Mouse (Mus musculus): ENCODE measurements at regions not wholly inside any gene's neighbourhood (a gene's known extent, or its start where the extent isn't known, plus 50 kb on each side); places are given as distances from the start of the nearest gene placed in this dataset.

DNA sequence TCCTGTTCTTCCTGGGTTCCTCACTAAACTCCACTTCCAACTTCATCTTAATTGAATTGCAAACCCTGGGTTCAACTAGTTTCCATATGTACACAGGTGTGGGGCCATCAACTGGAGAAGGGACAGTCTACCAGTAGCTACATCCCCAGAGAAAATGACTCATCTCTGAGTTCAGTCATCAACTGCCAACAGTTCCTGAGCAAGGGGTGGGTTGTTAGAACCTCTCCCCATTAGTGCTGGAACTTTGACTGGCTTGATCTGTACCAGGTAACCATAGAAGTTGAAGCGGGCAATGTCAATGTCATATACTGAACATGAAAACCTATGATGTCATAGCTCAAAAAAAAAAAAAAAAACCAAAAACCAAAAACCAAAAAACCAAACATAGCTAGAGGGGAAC is 69.8 kb downstream of the Gm21750 start:
- Histone ChIP-seq H3K27me3 (ENCODE audit: control insufficient read depth, insufficient read depth, low read depth, low read length) (no peaks in the 10 kb centered on the region), H3K27ac (ENCODE audit: low read length) (no peak overlapping the region), H3K36me3 (ENCODE audit: control insufficient read depth, insufficient read depth, low read length) (no peaks in the 10 kb centered on the region), H3K9ac (ENCODE audit: low read depth, low read length) (no peak overlapping the region), H3K9me3 (replicated peaks; ENCODE audit: control insufficient read depth, low read length, poor library complexity, severe bottlenecking) (no peaks in the 10 kb centered on the region), H3K4me2 (ENCODE audit: low read length) (no peak overlapping the region), H3K4me1 (ENCODE audit: control insufficient read depth, insufficient read depth, low read length) (no peaks in the 10 kb centered on the region), H3K4me3 (ENCODE audit: low read depth, low read length) (no peak overlapping the region)
- ATAC-seq, result no peak
- WGBS, result 94% methylated on average over 1 of the region's 1 CpGs

DNA sequence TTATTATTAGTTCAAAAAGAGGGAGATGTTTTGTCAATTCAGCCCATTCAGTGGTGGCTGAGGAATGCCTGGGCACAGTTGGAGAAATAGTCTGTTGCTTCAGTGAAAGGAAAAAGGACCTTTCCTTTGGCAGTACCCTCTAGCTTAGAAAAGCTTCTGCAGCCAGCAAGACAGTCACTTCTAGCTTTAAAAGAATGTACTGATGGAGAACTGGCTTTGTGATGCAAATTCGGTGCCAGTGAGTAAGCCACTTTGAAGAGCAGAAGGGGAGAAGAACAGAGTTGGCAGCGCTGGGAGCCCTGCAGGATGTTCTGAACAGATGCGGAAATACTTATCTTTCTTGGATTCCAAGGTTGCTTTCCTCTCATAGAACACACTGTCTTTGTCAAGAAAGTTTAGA is 71.1 kb downstream of the Gm21750 start:
- 24% methylated on average over 3 of the region's 3 CpGs for WGBS
- Histone ChIP-seq H3K4me1 (ENCODE audit: control insufficient read depth, insufficient read depth, low read length) (no peaks in the 10 kb centered on the region), H3K4me2 (ENCODE audit: low read length) (no peak overlapping the region), H3K4me3 (ENCODE audit: low read depth, low read length) (no peak overlapping the region), H3K27ac (ENCODE audit: low read length) (no peak overlapping the region), H3K9ac (ENCODE audit: low read depth, low read length) (no peak overlapping the region), H3K27me3 (ENCODE audit: control insufficient read depth, insufficient read depth, low read depth, low read length) (no peaks in the 10 kb centered on the region), H3K36me3 (ENCODE audit: control insufficient read depth, insufficient read depth, low read length) (no peaks in the 10 kb centered on the region), H3K9me3 (replicated peaks; ENCODE audit: control insufficient read depth, low read length, poor library complexity, severe bottlenecking) (no peaks in the 10 kb centered on the region)
- no peak for ATAC-seq

DNA sequence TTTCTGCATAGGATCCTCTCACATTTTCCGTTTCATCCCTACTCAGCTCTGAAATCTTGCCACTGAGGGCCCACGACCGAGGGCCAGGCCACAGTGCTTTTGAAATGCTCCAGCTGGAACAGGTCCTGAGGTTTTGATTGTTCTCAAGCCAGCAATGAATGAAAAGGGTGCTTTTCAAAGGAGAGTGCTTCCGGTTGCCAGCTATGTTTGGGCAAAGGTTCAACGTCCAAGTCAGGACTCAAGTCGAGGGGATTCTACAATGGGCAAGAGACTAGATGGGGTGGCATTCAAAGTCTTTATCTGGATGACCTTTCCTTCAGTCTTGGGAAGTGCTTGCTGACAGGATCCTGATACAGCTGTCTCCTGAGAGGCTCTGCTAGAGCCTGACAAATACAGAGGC is 89.8 kb downstream of the Gm21750 start:
- no peak for ATAC-seq
- 73% methylated on average over 6 of the region's 6 CpGs for WGBS

DNA sequence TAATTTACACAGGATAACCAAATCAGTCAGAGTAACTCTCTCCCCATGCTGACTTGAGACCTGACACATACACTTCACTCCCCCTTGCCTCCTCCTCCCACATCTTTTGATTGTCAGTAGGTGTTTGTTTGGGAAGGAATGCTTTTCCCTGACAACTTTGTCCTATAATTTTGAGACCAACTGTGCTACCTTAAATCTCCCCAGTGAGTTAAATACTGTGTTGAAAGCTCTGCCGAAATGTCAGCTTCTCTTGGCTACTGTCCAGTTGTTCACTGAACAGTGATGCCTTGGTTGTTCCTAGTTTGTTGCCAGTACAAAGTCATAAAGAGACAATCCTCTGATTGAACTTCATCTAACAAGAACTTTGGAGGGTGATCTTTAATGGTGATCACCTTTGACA is 99.0 kb downstream of the Gm21750 start:
- no peaks in the 10 kb centered on the region for H3K27me3 ChIP-seq (ENCODE audit: control insufficient read depth, insufficient read depth, low read depth, low read length)
- H3K27ac ChIP-seq (ENCODE audit: low read length), result no peak overlapping the region
- ATAC-seq, result no peak
- H3K4me1 ChIP-seq (ENCODE audit: control insufficient read depth, insufficient read depth, low read length), result no peaks in the 10 kb centered on the region
- no peak overlapping the region for H3K9ac ChIP-seq (ENCODE audit: low read depth, low read length)
- no peaks in the 10 kb centered on the region for H3K36me3 ChIP-seq (ENCODE audit: control insufficient read depth, insufficient read depth, low read length)
- H3K9me3 ChIP-seq (replicated peaks; ENCODE audit: control insufficient read depth, low read length, poor library complexity, severe bottlenecking), result no peaks in the 10 kb centered on the region; the same call in 1 of the 2 replicates
- H3K4me3 ChIP-seq (ENCODE audit: low read depth, low read length), result no peak overlapping the region
- 46% methylated on average over 1 of the region's 1 CpGs for WGBS
- H3K4me2 ChIP-seq (ENCODE audit: low read length), result no peak overlapping the region

More for the DNA sequence above, 89.8 kb downstream of the Gm21750 start:
- Histone ChIP-seq H3K9me3 (replicated peaks; ENCODE audit: control insufficient read depth, low read length, poor library complexity, severe bottlenecking) (no peaks in the 10 kb centered on the region), H3K27me3 (ENCODE audit: control insufficient read depth, insufficient read depth, low read depth, low read length) (no peaks in the 10 kb centered on the region), H3K27ac (ENCODE audit: low read length) (no peak overlapping the region), H3K4me1 (ENCODE audit: control insufficient read depth, insufficient read depth, low read length) (no peaks in the 10 kb centered on the region), H3K4me2 (ENCODE audit: low read length) (no peak overlapping the region), H3K9ac (ENCODE audit: low read depth, low read length) (no peak overlapping the region), H3K4me3 (ENCODE audit: low read depth, low read length) (no peak overlapping the region), H3K36me3 (ENCODE audit: control insufficient read depth, insufficient read depth, low read length) (no peaks in the 10 kb centered on the region)

DNA sequence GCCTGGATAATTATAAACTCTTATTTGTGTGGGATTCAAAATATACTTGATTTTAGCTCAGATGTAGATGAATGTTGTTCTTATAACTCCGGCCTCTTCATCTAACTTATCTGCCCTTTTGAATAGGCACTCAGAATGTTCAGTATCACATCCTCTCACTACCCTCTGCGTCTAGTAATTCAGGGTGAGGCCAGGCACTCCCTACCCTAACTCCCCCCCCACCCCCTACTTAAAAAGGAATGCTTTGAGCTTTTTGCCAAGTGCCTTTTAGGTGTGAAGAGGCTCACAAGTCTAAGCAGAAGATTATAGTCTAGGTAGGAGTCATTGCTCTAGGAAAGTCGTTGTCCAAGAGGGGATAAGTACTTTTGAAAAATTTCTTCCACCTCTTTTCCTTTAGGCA is 111.9 kb downstream of the Gm21750 start:
- H3K27me3 ChIP-seq (ENCODE audit: control insufficient read depth, insufficient read depth, low read depth, low read length), result no peaks in the 10 kb centered on the region
- H3K4me3 ChIP-seq (ENCODE audit: low read depth, low read length), result no peak overlapping the region
- H3K4me2 ChIP-seq (ENCODE audit: low read length), result no peak overlapping the region
- WGBS, result 72% methylated on average over 3 of the region's 3 CpGs
- H3K27ac ChIP-seq (ENCODE audit: low read length), result no peak overlapping the region
- H3K9ac ChIP-seq (ENCODE audit: low read depth, low read length), result no peak overlapping the region
- ATAC-seq, result no peak
- no peaks in the 10 kb centered on the region for H3K36me3 ChIP-seq (ENCODE audit: control insufficient read depth, insufficient read depth, low read length)
- no peaks in the 10 kb centered on the region for H3K4me1 ChIP-seq (ENCODE audit: control insufficient read depth, insufficient read depth, low read length)
- H3K9me3 ChIP-seq (replicated peaks; ENCODE audit: control insufficient read depth, low read length, poor library complexity, severe bottlenecking), result no peaks in the 10 kb centered on the region

DNA sequence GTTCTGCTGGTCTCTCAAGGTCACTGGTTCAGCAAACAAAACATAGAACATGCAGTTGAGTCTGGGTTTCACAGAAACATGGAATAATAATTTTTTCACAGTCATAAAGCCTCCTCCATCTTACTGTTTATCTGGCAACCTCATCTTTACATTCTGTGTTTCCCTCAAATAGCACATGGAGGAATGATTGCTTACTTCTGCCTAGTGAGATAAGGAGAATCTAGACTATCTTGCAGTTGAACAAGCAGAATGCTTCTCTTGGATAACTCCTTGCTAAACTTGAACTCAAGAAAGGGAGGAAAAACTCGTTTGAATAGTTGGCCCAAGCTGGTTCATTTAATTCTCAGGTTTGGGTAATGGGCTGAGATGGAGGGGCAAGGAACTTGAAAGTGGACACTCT is 112.8 kb downstream of the Gm21750 start:
- ATAC-seq, result no peak
- 18% methylated on average over 1 of the region's 1 CpGs for WGBS
- no peak overlapping the region for H3K4me3 ChIP-seq (ENCODE audit: low read depth, low read length)
- no peaks in the 10 kb centered on the region for H3K9me3 ChIP-seq (replicated peaks; ENCODE audit: control insufficient read depth, low read length, poor library complexity, severe bottlenecking)
- no peaks in the 10 kb centered on the region for H3K4me1 ChIP-seq (ENCODE audit: control insufficient read depth, insufficient read depth, low read length)
- no peak overlapping the region for H3K27ac ChIP-seq (ENCODE audit: low read length)
- no peaks in the 10 kb centered on the region for H3K36me3 ChIP-seq (ENCODE audit: control insufficient read depth, insufficient read depth, low read length)
- H3K27me3 ChIP-seq (ENCODE audit: control insufficient read depth, insufficient read depth, low read depth, low read length), result no peaks in the 10 kb centered on the region
- no peak overlapping the region for H3K4me2 ChIP-seq (ENCODE audit: low read length)
- no peak overlapping the region for H3K9ac ChIP-seq (ENCODE audit: low read depth, low read length)

DNA sequence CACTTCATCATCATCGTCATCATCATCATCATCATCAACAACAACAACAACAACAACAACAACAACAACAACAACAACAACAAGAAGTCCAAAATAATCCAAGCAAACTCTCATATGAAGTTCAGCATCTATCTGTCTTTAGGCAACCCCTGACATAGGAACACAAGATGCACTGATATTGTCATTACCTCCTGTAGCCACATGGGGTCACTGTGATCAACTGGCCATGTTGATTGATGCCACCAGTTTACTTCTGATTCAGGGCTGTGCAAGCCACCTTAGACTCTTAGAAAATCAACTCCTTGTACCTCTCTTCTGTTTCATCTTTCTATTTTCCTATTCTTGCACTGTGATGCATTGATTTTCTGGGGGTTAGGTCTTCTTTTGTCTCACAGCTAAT is 115.0 kb downstream of the Gm21750 start:
- Histone ChIP-seq H3K27ac (ENCODE audit: low read length) (no peak overlapping the region), H3K27me3 (ENCODE audit: control insufficient read depth, insufficient read depth, low read depth, low read length) (no peaks in the 10 kb centered on the region), H3K36me3 (ENCODE audit: control insufficient read depth, insufficient read depth, low read length) (no peaks in the 10 kb centered on the region), H3K4me3 (ENCODE audit: low read depth, low read length) (no peak overlapping the region), H3K9ac (ENCODE audit: low read depth, low read length) (no peak overlapping the region), H3K4me2 (ENCODE audit: low read length) (no peak overlapping the region), H3K9me3 (replicated peaks; ENCODE audit: control insufficient read depth, low read length, poor library complexity, severe bottlenecking) (no peaks in the 10 kb centered on the region), H3K4me1 (ENCODE audit: control insufficient read depth, insufficient read depth, low read length) (no peaks in the 10 kb centered on the region)
- ATAC-seq, result peak; percentile 54; the same call in 1 of the 2 replicates
- WGBS, result 15% methylated on average over 1 of the region's 1 CpGs

DNA sequence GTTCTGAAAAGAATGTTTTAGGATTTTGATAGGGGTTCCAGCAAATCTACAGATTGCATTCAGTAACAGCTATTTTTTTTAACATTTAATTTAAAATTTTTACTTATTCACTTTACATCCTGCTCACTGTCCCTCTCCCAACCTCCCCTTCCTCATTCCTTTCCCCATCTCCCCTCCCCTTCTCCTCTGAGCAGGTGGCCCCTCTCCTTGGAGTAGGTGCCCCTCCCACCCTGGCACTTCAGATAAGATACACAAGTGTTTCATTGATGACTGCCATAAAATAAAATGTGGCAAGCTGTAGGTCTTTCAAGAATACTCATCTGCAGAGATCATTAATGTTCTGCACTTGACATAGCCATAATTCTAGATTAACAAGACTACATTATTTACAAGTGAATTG is 146.1 kb downstream of the Gm21750 start:
- Histone ChIP-seq H3K36me3 (ENCODE audit: control insufficient read depth, insufficient read depth, low read length) (no peaks in the 10 kb centered on the region), H3K4me3 (ENCODE audit: low read depth, low read length) (no peak overlapping the region), H3K9ac (ENCODE audit: low read depth, low read length) (no peak overlapping the region), H3K4me2 (ENCODE audit: low read length) (no peak overlapping the region), H3K27ac (ENCODE audit: low read length) (no peak overlapping the region), H3K27me3 (ENCODE audit: control insufficient read depth, insufficient read depth, low read depth, low read length) (no peaks in the 10 kb centered on the region), H3K9me3 (replicated peaks; ENCODE audit: control insufficient read depth, low read length, poor library complexity, severe bottlenecking) (no peaks in the 10 kb centered on the region), H3K4me1 (ENCODE audit: control insufficient read depth, insufficient read depth, low read length) (0 out of 2 replicates have a peak, but pooled peaks cover 3% of the 10 kb centered on the region)
- no peak for ATAC-seq

DNA sequence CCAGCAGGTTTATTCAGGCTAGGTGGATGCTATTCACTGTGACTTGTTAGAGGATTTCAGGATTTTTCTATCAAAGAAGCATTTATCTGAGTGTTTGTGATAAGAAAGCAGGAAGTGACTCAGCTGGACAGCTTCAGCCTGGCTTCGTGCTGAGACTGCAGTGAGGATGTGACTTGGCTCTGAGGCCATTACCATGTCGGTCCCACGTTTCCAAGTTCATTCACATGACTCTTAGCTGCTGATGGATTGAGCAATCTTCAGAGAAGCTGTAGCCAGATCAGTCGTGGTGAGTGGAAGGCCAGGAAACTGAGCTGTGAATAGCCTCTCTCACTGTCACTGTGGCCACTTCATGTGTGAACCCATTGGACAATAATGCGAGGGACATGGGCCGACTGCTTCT is 177.9 kb downstream of the Gm21750 start:
- H3K4me3 ChIP-seq (ENCODE audit: low read depth, low read length), result no peak overlapping the region
- no peak for ATAC-seq
- H3K27ac ChIP-seq (ENCODE audit: low read length), result no peak overlapping the region
- H3K27me3 ChIP-seq (ENCODE audit: control insufficient read depth, insufficient read depth, low read depth, low read length), result no peaks in the 10 kb centered on the region
- H3K4me1 ChIP-seq (ENCODE audit: control insufficient read depth, insufficient read depth, low read length), result no peaks in the 10 kb centered on the region
- no peak overlapping the region for H3K9ac ChIP-seq (ENCODE audit: low read depth, low read length)
- H3K36me3 ChIP-seq (ENCODE audit: control insufficient read depth, insufficient read depth, low read length), result no peaks in the 10 kb centered on the region
- no peak overlapping the region for H3K4me2 ChIP-seq (ENCODE audit: low read length)
- no peaks in the 10 kb centered on the region for H3K9me3 ChIP-seq (replicated peaks; ENCODE audit: control insufficient read depth, low read length, poor library complexity, severe bottlenecking)
- WGBS, result 79% methylated on average over 6 of the region's 6 CpGs

DNA sequence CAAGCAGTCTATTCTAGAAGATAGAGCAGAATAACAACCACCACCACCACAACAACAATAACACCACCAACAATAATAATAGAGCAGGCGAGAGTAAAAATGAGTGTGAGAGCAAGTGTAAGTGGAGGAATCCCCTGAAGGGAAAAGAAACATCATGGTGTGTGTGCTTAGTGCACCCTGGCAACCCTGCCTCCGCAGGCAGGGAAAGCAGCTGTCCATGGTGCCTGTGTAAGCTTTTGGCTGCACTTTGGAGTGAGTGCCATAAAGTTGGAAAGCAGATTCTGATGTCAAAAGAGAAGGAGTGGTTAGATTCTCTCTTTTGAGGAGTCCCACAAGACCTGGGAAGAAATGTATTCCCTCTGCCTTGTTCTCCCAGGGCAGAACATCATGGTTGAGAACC is 200.8 kb downstream of the Gm21750 start:
- ATAC-seq, result no peak
- Histone ChIP-seq H3K4me2 (ENCODE audit: low read length) (no peak overlapping the region), H3K27ac (ENCODE audit: low read length) (no peak overlapping the region), H3K4me3 (ENCODE audit: low read depth, low read length) (no peak overlapping the region), H3K4me1 (ENCODE audit: control insufficient read depth, insufficient read depth, low read length) (no peaks in the 10 kb centered on the region), H3K36me3 (ENCODE audit: control insufficient read depth, insufficient read depth, low read length) (no peaks in the 10 kb centered on the region), H3K9ac (ENCODE audit: low read depth, low read length) (no peak overlapping the region), H3K9me3 (replicated peaks; ENCODE audit: control insufficient read depth, low read length, poor library complexity, severe bottlenecking) (no peaks in the 10 kb centered on the region), H3K27me3 (ENCODE audit: control insufficient read depth, insufficient read depth, low read depth, low read length) (no peaks in the 10 kb centered on the region)
- WGBS, result 47% methylated on average over 2 of the region's 2 CpGs

Data from midbrain, embryonic 16.5 days (tissue).